Mouse (Mus musculus) neural tube, embryonic 11.5 days (tissue): ENCODE measurements around the gene Lyrm9. TPM values are rescaled to one million over a fixed set of nuclear protein-coding genes. Genes with fewer than 3 reads are reported as not detected.

ENCODE experiments used
- ATAC-seq: fragments of 200-750 bp; cut with Nextera tagmentation; 2 replicates; pipeline ENCODE4 v1.8.0; 2017; ENCODE audit warnings: moderate number of reproducible peaks, mild to moderate bottlenecking, moderate TSS enrichment, moderate library complexity; ENCODE audit not compliant: insufficient read depth, low FRiP score, low TSS enrichment
- DNase-seq: peaks from one replicate; pipeline ENCODE4 v3.0.0-alpha.2; 2015; ENCODE audit warnings: low spot score
- H3K27ac ChIP-seq: fragments of 300-500 bp; sonication (generic); 2 replicates; pipeline ENCODE4 v1.5.1; 2014; ENCODE audit warnings: low read depth, mild to moderate bottlenecking, low read length
- H3K27me3 ChIP-seq: fragments of 300-500 bp; sonication (generic); 2 replicates; pipeline ENCODE4 v1.6.1; 2014; ENCODE audit warnings: mild to moderate bottlenecking, low read length, mixed read lengths; ENCODE audit not compliant: control insufficient read depth, insufficient read depth
- H3K36me3 ChIP-seq: fragments of 300-500 bp; sonication (generic); 2 replicates; pipeline ENCODE4 v1.6.1; 2014; ENCODE audit warnings: mild to moderate bottlenecking, low read length, moderate library complexity, mixed read lengths; ENCODE audit not compliant: control insufficient read depth, insufficient read depth
- H3K4me1 ChIP-seq: fragments of 300-500 bp; sonication (generic); 2 replicates; pipeline ENCODE4 v1.6.1; 2014; ENCODE audit warnings: low read length, mixed read lengths; ENCODE audit not compliant: control insufficient read depth, insufficient read depth
- H3K4me2 ChIP-seq: fragments of 300-500 bp; sonication (generic); 2 replicates; pipeline ENCODE4 v1.6.1; 2014; ENCODE audit warnings: low read depth, mild to moderate bottlenecking, moderate library complexity
- H3K4me3 ChIP-seq: fragments of 300-500 bp; sonication (generic); 2 replicates; pipeline ENCODE4 v1.5.1; 2014; ENCODE audit warnings: low read depth, low read length
- H3K9ac ChIP-seq: fragments of 300-500 bp; sonication (generic); 2 replicates; pipeline ENCODE4 v1.6.1; 2014; ENCODE audit warnings: mild to moderate bottlenecking, low read length
- H3K9me3 ChIP-seq: fragments of 300-500 bp; sonication (generic); 2 replicates; pipeline ENCODE4 v1.6.1; 2016; ENCODE audit warnings: low read length; ENCODE audit not compliant: control insufficient read depth
- WGBS: fragments of 180-500 bp; shearing (Covaris S2); extraction: QIAGEN DNeasy Blood & Tissue Kit; methylation state at CpG from one replicate; pipeline ENCODE4 v1.1.7; 2014; 5-methylcytosine and 5-hydroxymethylcytosine counted together
- polyA plus RNA-seq: library from polyadenylated mRNA; unstranded; fragments of >200 nt; fragmentation: Nextera tagmentation; extraction: Ambion mirVana; gene quantifications from 2 replicates; pipeline ENCODE4 v1.2.1, GENCODE M21; 2014

Lyrm9 gene
- polyA plus RNA-seq, 1 experiment from 2014 or later = 21.6 TPM

DNA sequence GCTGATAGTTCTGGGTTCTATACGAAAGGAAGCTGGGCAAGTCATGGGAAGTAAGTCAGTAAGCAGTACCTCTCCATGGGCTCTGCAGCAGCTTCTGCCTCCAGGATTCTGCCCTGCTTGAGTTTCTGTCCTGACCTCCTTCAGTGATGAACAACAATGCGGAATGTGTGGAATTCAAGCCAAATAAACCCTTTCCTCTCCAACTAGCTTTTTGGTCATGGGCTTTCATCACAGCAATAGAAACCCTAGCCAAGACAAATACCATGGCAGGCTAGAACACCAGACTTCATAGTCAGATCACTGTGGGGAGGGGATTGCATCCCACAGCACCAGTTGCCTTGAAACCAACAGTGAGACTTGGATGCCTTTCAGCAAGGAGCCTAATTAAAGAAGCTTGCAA lies 46.4 kb downstream of the Lyrm9 start:
- Histone ChIP-seq H3K4me3 (no peak overlapping the region), H3K4me1 (no peaks in the 10 kb centered on the region), H3K9me3 (no peaks in the 10 kb centered on the region), H3K9ac (no peak overlapping the region), H3K36me3 (no peaks in the 10 kb centered on the region), H3K4me2 (no peak overlapping the region), H3K27me3 (no peaks in the 10 kb centered on the region), H3K27ac (no peak overlapping the region)
- WGBS = 52% methylated on average over 2 of the region's 2 CpGs
- DNase-seq (no peak), ATAC-seq (no peak)

DNA sequence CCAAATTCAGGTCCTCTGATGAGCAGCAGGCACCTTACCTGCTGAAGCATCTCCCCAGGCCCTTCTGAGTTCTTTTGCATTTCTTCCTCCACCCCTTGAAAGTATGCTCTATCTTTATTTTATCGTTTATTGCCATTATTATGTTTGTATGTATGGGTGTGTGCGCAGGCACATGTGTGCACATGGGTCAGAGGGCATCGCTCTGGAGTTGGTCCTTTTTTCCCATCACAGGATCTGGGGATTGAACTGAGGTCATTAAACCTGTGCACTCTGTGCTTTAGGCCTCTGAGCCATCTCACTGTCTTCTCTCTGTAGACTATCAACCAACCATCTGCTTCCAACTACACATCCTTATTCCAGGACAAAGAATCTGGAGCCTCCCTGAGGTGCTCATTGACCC lies 53.3 kb downstream of the Lyrm9 start:
- H3K9me3 ChIP-seq = no peaks in the 10 kb centered on the region
- H3K4me1 ChIP-seq = no peaks in the 10 kb centered on the region
- ATAC-seq (no peak), DNase-seq (no peak)
- H3K27me3 ChIP-seq = no peaks in the 10 kb centered on the region
- no peak overlapping the region for H3K9ac ChIP-seq
- no peak overlapping the region for H3K27ac ChIP-seq
- no peak overlapping the region for H3K4me2 ChIP-seq
- H3K4me3 ChIP-seq = no peak overlapping the region
- no peaks in the 10 kb centered on the region for H3K36me3 ChIP-seq
- WGBS = 89% methylated on average over 3 of the region's 3 CpGs

DNA sequence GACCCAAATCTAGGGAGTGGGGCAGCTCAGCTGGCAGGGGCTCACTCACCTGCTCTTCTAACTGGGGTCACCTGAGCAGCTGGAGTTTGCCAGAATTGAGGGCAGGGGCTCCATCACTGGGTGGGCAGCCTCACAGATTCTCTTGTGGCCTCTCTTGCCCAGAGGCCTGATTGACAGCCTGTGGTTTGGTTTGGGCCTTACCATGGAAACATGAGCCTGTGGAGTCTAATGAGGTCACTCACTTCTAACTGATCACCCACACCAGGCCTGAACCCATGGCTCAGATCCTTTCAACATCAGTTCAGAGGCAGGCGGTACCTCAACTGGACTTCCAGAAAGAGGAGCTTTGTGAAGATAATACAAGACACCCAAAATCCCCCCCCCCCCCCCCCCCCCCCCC lies 60.3 kb downstream of the Lyrm9 start:
- H3K27ac ChIP-seq = peak overlapping the region; percentile 63; the same call in 1 of the 2 replicates
- H3K36me3 ChIP-seq = no peaks in the 10 kb centered on the region
- ATAC-seq = no peak
- WGBS = 67% methylated on average over 1 of the region's 1 CpGs
- no peak overlapping the region for H3K9ac ChIP-seq
- DNase-seq = no peak
- no peaks in the 10 kb centered on the region for H3K27me3 ChIP-seq
- no peak overlapping the region for H3K4me2 ChIP-seq
- no peak overlapping the region for H3K4me3 ChIP-seq
- peaks cover 4% of the 10 kb centered on the region; the same call in 1 of the 2 replicates for H3K4me1 ChIP-seq
- no peaks in the 10 kb centered on the region for H3K9me3 ChIP-seq

DNA sequence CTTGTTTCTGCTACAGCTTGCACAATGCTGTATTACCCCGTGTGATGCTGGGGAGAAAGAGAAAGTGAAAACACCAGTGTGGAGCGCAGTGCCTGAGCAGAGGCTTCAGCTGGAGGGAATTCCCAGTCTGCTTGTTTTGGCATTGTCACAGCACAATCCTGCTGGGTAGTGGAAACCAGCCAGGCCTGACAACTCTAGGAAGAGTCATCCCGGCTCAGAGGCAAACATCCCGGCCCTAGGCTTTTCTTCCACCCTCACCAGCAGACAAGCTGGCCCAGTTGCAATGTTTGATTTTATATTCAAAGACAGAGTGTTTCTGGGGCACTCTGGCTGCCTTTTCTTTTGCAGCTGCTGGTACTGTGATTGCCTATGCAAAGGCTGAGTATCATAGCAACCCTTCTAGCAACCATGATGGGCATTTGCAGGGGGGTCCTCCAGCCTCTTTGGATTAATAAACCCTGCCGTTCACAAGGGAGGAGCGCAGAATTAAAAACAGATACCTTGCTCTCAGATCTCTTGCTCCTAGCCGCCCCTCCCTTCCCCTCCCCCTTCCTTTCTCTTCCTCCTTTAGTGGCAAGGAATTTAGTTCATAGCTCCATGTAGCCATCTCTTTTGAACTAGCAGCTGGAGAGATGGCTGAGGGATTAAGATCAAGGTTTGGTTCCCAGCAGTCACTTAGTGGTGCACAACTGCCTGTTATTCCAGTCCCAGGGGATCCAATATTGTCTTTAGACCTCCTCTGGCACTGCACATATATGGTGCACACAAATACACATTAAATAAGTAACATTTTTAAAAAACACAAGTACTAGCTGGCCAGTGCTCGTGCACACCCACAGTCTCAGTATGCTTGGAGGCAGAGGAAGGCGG lies 61.0 kb downstream of the Lyrm9 start:
- H3K4me3 ChIP-seq = no peak overlapping the region
- H3K9ac ChIP-seq = no peak overlapping the region
- WGBS = 43% methylated on average over 9 of the region's 9 CpGs
- no peaks in the 10 kb centered on the region for H3K36me3 ChIP-seq
- H3K27me3 ChIP-seq = no peaks in the 10 kb centered on the region
- peak; percentile 53 for DNase-seq
- H3K9me3 ChIP-seq = no peaks in the 10 kb centered on the region
- H3K4me1 ChIP-seq = peaks cover 4% of the 10 kb centered on the region; the same call in 1 of the 2 replicates
- no peak overlapping the region for H3K4me2 ChIP-seq
- no peak for ATAC-seq
- H3K27ac ChIP-seq = peak overlapping the region; percentile 63

DNA sequence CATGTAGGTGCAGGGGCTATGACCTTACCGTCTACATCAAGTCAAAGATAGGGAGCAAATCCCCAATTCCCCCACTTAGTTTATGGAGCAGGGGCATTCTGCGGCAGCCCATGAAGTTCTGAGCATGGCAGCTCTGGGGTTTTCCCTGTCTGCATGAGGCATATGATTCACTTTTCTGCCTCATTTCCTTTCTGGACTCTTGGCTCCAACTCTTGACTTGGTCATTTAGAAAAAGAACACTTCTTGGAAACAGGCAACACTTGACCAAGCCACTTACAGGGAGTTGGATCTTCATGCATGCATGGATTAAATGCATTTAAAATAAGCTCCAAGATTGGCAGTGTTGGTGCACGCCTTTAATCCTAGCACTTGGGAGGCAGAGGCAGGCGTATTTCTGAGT lies 62.8 kb downstream of the Lyrm9 start:
- ATAC-seq = no peak
- Histone ChIP-seq H3K9me3 (no peaks in the 10 kb centered on the region), H3K36me3 (no peaks in the 10 kb centered on the region), H3K27ac (no peak overlapping the region), H3K27me3 (no peaks in the 10 kb centered on the region), H3K4me1 (peaks cover 4% of the 10 kb centered on the region; the same call in 1 of the 2 replicates), H3K4me2 (no peak overlapping the region), H3K4me3 (no peak overlapping the region), H3K9ac (no peak overlapping the region)
- 92% methylated on average over 4 of the region's 4 CpGs for WGBS
- no peak for DNase-seq

Other genes with a start within 250 kb of the Lyrm9 start
- gene Nlk, start 129.2 kb upstream of the Lyrm9 start, polyA plus RNA-seq = 25.3 and 26.9 TPM in 2 replicates
- gene Ccnq, start 74.9 kb upstream of the Lyrm9 start, polyA plus RNA-seq = 37.5 and 38.9 TPM in 2 replicates
- 1.4 and 1.6 TPM in 2 replicates for gene Nos2, start 94.2 kb downstream of the Lyrm9 start, polyA plus RNA-seq
- gene Lgals9, start 158.4 kb downstream of the Lyrm9 start, polyA plus RNA-seq = 5.9 and 7.6 TPM in 2 replicates